Mouse (Mus musculus): ENCODE measurements around the gene Elp5. TPM values are rescaled to one million over a fixed set of nuclear protein-coding genes. Genes with fewer than 3 reads are reported as not detected.

Elp5 gene
- polyA plus RNA-seq, 1 experiment from 2014 or later: 147 TPM

DNA sequence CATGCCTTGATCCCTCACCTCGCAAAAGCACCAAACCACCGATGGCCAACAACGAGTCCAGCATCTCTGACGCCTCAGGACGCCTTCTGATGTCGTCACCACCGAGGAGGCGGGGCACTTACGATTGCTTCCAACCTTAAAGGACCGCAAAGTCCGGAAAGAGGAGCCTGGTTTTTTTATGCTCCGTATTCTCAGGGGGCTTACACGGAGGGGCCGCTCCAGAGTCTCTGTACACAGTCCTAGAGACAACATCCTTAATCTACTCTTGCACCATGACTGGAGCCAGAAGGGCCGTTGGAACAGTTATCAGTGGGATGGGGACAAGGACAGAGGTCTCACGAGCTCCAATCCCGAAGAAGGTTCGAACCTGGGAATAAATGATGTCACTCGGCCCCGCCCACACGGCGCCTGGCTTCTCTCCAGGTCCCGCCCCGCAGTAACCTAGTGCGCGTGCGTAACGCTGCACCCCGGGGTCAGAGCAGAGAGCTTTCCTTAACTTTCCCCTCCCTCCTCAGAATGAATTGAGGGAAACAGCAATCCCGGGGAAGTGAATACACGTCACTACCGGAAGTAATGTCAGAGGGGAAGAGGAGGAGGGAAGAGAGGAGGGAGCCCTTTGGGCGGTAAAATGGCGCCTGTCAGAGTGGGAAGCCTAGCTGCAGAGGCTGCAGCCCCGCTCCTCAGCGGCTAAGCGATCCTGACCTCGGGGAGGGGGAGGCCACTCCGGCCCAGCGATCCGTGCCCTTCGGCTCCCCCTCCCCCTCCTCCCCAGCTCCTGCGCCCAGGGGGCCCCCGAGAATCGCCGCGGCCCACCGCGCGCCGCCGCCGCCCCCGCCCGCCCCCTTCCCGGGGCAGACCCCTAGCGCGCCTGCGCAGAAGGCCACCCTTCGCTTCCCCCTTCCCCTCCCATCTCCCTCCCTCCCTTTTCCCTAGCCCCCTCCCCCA is 1.8 kb downstream of the Elp5 start:
- no peaks in the 10 kb centered on the region for H3K27me3 ChIP-seq (ENCODE audit: insufficient read depth, poor library complexity, severe bottlenecking)
- WGBS: under 1% methylated on average over 50 of the region's 60 CpGs
- H3K4me3 ChIP-seq: peak overlapping the region; percentile 97
- peak; percentile 99 for DNase-seq (ENCODE audit: low spot score)
- H3K27ac ChIP-seq: peak overlapping the region; percentile 99
- H3K36me3 ChIP-seq: peaks cover 57% of the 10 kb centered on the region
- no peaks in the 10 kb centered on the region for H3K9me3 ChIP-seq
- peaks cover 27% of the 10 kb centered on the region for H3K4me1 ChIP-seq

DNA sequence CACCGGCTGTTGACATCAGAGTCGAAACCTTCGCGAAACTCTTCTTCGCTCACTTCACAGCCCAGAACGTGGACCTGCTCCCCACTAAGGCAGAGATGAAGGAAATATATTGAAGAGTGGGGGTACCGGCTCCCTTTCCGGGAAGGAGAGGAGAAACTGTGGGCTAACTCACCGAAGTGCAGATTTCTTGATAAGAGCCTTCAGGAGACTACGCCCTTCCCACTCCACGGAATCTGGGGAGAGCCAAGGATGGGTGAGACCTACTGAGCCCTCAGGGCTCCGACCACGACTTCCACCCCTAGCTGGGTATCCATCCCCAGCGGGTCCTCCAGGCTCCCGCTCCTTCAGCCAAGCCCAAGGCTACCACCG is 2.5 kb downstream of the Elp5 start:
- peak overlapping the region; percentile 97 for H3K4me3 ChIP-seq
- no peaks in the 10 kb centered on the region for H3K27me3 ChIP-seq (ENCODE audit: insufficient read depth, poor library complexity, severe bottlenecking)
- H3K4me1 ChIP-seq: peaks cover 27% of the 10 kb centered on the region
- H3K27ac ChIP-seq: peak overlapping the region; percentile 99
- 3% methylated on average over 16 of the region's 16 CpGs for WGBS
- no peaks in the 10 kb centered on the region for H3K9me3 ChIP-seq
- DNase-seq (ENCODE audit: low spot score): no peak
- H3K36me3 ChIP-seq: peaks cover 57% of the 10 kb centered on the region

GRCm38 (mm10) chr11:69976271-69976670 is 6.0 kb downstream of the Elp5 start:
- Histone ChIP-seq H3K4me3 (no peak overlapping the region), H3K9me3 (no peaks in the 10 kb centered on the region), H3K27ac (no peak overlapping the region), H3K36me3 (peaks cover 74% of the 10 kb centered on the region), H3K27me3 (ENCODE audit: insufficient read depth, poor library complexity, severe bottlenecking) (no peaks in the 10 kb centered on the region), H3K4me1 (peaks cover 7% of the 10 kb centered on the region)
- WGBS: 46% methylated on average over 4 of the region's 4 CpGs
- no peak for DNase-seq (ENCODE audit: low spot score)

DNA sequence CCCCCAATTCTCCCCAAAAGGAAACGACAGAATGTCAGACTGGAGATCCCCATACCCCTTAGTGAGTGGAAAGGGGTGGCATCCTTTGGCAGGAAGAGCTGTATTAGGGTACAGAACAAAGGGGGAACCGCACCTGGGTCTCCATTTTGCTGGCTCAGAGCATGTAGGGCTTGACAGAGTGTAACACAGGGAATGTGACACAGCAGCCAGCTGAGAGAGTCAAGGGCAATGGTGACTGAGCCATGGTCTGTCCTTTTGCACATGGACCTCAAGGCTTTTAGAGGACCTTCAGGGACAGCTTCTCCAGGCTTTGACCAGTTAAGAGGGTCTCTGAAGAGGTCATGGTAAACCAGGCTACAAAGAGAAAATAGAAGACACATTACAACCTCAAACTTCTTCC is 7.4 kb downstream of the Elp5 start:
- Histone ChIP-seq H3K9me3 (no peaks in the 10 kb centered on the region), H3K36me3 (peaks cover 83% of the 10 kb centered on the region), H3K4me3 (no peak overlapping the region), H3K4me1 (peaks cover 7% of the 10 kb centered on the region), H3K27me3 (ENCODE audit: insufficient read depth, poor library complexity, severe bottlenecking) (no peaks in the 10 kb centered on the region), H3K27ac (no peak overlapping the region)
- WGBS: 95% methylated on average over 2 of the region's 2 CpGs
- no peak for DNase-seq (ENCODE audit: low spot score)

DNA sequence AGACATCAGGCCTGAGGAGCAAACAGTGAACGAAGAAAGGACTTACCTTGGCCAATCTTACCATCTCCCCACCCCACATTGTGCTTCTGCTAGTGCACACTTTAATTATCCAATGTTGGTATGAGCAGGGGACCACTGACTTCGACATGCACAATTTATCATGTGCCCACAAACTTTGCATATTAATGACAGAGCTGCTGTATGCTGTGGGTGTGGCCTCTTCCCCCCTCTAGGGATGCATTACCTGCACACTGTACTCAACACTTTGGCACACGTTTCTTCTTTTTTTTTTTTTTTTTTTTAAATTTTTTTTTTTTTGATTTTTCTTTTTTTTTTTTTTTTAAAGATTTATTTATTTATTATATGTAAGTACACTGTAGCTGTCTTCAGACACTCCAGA is 11.5 kb downstream of the Elp5 start:
- Histone ChIP-seq H3K27me3 (ENCODE audit: insufficient read depth, poor library complexity, severe bottlenecking) (peaks cover 30% of the 10 kb centered on the region), H3K36me3 (peaks cover 74% of the 10 kb centered on the region), H3K4me3 (no peak overlapping the region), H3K9me3 (no peaks in the 10 kb centered on the region), H3K27ac (no peak overlapping the region), H3K4me1 (peaks cover 12% of the 10 kb centered on the region)
- no peak for DNase-seq (ENCODE audit: low spot score)
- WGBS: 87% methylated on average over 3 of the region's 3 CpGs

- peaks cover 68% of the 10 kb centered on the region for H3K36me3 ChIP-seq
These were observed 12.1 kb downstream of the Elp5 start for GRCm38 (mm10) chr11:69970222-69970621.

DNA sequence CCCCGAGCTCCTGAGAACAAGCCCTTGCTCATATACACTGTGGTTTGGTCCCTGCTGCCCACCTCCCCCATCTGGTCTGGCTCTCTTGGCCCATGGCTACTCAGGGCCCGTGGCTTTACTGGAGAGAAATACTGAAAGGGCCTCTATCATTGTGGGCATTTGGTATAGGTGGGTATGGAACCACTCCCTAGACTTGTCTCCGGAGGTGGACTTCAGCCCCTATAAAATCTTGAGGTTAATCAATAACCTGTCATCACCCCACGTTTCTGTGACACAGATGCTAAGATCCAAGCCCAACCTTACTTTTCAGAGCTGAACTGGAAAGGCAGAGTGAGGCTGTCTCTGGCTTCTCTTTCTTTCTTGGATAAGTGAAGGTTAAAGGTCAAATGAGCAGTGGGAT is 13.5 kb downstream of the Elp5 start:
- H3K27ac ChIP-seq: no peak overlapping the region
- peaks cover 21% of the 10 kb centered on the region for H3K4me1 ChIP-seq
- H3K4me3 ChIP-seq: no peak overlapping the region
- no peaks in the 10 kb centered on the region for H3K9me3 ChIP-seq
- no peak for DNase-seq (ENCODE audit: low spot score)
- H3K36me3 ChIP-seq: peaks cover 54% of the 10 kb centered on the region
- peaks cover 49% of the 10 kb centered on the region for H3K27me3 ChIP-seq (ENCODE audit: insufficient read depth, poor library complexity, severe bottlenecking)
- 82% methylated on average over 4 of the region's 4 CpGs for WGBS

More at GRCm38 (mm10) chr11:69970222-69970621, 12.1 kb downstream of the Elp5 start:
- Histone ChIP-seq H3K4me1 (peaks cover 15% of the 10 kb centered on the region), H3K27ac (no peak overlapping the region), H3K27me3 (ENCODE audit: insufficient read depth, poor library complexity, severe bottlenecking) (peaks cover 35% of the 10 kb centered on the region), H3K9me3 (no peaks in the 10 kb centered on the region), H3K4me3 (no peak overlapping the region)
- no peak for DNase-seq (ENCODE audit: low spot score)
- 81% methylated on average over 6 of the region's 6 CpGs for WGBS

DNA sequence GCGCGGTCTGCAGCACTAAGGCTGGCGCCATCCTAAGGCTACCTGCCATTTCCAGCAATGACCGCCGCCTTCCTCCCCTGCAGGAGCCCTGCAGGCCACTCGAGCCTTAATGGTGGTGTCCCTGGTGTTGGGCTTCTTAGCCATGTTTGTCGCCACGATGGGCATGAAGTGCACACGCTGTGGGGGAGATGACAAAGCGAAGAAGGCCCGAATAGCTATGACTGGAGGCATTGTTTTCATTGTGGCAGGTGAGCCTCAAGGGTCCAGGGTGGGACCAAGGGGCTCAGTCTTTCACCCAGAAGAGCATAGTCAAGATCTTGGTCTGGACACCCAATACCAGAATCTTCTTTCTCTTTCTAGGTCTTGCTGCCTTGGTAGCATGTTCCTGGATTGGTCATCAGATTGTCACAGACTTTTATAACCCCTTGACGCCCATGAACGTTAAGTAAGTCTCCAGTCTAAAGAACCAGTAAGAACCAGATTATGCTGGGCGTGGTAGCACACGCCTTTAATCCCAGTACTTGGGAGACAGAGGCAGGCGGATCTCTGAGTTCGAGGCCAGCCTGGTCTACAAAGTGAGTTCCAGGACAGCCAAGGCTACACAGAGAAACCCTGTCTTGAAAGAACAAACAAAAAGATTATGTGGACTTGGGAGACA is 15.3 kb downstream of the Elp5 start:
- Histone ChIP-seq H3K36me3 (peaks cover 36% of the 10 kb centered on the region), H3K4me3 (peak overlapping the region; percentile 59), H3K27me3 (ENCODE audit: insufficient read depth, poor library complexity, severe bottlenecking) (peaks cover 67% of the 10 kb centered on the region), H3K27ac (peak overlapping the region; percentile 78), H3K9me3 (no peaks in the 10 kb centered on the region), H3K4me1 (peaks cover 21% of the 10 kb centered on the region)
- 36% methylated on average over 17 of the region's 17 CpGs for WGBS
- no peak for DNase-seq (ENCODE audit: low spot score)

DNA sequence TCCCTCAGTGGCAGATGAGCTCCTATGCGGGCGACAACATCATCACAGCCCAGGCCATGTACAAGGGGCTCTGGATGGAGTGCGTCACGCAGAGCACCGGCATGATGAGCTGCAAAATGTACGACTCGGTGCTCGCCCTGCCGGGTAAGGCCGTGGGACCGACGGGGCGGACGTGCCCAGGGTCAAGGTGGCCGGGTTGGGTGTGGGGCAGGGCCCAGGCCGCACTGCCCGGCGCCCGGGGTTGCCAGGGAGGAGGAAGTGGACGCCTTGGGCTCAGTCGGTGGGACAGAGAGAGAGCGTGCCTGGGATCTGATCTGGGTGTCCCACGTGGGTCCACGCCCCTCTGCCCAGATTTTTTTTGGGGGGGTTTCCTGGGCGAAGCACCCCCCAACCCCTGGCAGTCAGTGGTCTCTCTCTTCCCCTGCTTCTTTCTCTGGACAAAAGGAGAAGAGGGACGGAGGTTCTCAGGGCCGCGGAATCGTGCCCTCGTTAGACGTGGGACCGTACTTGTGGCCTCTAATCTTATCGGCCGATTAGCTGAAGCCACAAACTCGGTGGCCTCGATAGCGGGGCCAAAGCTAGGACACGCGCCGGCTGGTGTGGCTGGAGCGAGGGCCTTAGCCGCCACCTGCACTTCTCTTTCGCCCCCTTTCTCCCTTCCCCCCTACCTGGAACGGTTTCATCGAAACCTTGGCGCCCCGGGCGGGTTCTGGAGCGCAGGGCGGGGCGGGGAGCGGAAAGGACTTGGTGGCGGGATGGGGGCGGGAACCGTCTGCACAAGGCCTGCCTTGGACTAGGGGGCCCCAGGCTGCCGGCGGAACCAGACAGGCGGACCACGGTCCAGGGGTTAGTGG is 16.1 kb downstream of the Elp5 start:
- peaks cover 28% of the 10 kb centered on the region for H3K36me3 ChIP-seq
- no peaks in the 10 kb centered on the region for H3K9me3 ChIP-seq
- peak overlapping the region; percentile 59 for H3K4me3 ChIP-seq
- DNase-seq (ENCODE audit: low spot score): no peak
- H3K27ac ChIP-seq: peak overlapping the region; percentile 78
- WGBS: 2% methylated on average over 59 of the region's 59 CpGs
- peaks cover 21% of the 10 kb centered on the region for H3K4me1 ChIP-seq
- peaks cover 74% of the 10 kb centered on the region for H3K27me3 ChIP-seq (ENCODE audit: insufficient read depth, poor library complexity, severe bottlenecking)

GRCm38 (mm10) chr11:69965271-69966005 is 16.9 kb downstream of the Elp5 start:
- 1% methylated on average over 49 of the region's 49 CpGs for WGBS
- 0 out of 2 replicates have a peak overlapping the region, but pooled peaks have one; percentile 43 for H3K27ac ChIP-seq
- DNase-seq (ENCODE audit: low spot score): no peak
- peak overlapping the region; percentile 59 for H3K4me3 ChIP-seq
- H3K4me1 ChIP-seq: peaks cover 21% of the 10 kb centered on the region
- H3K36me3 ChIP-seq: peaks cover 24% of the 10 kb centered on the region
- peaks cover 74% of the 10 kb centered on the region for H3K27me3 ChIP-seq (ENCODE audit: insufficient read depth, poor library complexity, severe bottlenecking)
- H3K9me3 ChIP-seq: no peaks in the 10 kb centered on the region

DNA sequence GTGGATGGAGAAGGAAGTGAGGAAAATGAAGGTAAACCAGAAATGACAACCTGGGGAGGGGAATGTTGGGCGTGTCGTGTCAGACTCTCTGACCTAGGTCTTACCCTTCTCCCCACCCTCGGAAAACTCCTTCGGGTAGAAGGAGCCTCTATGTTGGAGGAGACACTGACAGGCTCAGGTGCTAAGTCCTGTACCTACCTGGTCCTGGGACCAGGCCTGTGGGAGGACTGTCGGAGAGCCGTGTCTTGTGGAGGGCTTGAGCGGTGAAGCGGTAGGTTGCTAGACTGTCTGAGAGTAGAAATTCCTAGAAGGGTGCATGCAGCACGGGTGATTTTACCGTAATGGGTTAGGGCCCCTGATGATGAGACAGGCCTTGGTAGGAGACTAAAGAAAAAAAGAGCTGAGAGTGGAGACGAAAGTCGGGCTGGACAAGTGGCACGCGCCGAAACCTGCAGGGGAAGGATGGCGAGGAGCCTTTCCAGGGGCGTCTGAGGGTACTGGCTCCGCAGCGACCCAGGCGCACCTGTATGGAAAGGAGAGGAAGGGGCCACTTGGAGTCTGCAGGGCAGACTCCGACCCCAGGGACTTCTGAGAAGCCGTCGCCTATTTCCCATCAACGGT is 17.6 kb downstream of the Elp5 start, which contains the start of gene Cldn7:
Gene Cldn7 (plus strand): TSS at position 130 of the 621 bp plus-strand sequence.
- peak within 1 kb of the TSS; percentile 59 for H3K4me3 ChIP-seq
- peaks cover 74% of the 10 kb centered on the region for H3K27me3 ChIP-seq (ENCODE audit: insufficient read depth, poor library complexity, severe bottlenecking)
- DNase-seq (ENCODE audit: low spot score): no peak
- H3K4me1 ChIP-seq: peaks cover 21% of the 10 kb centered on the region
- WGBS: 10% methylated on average over 24 of the region's 24 CpGs
- 0 out of 2 replicates have a peak within 1 kb of the TSS, but pooled peaks have one; percentile 43 for H3K27ac ChIP-seq
- H3K9me3 ChIP-seq: no peaks in the 10 kb centered on the region
- peaks cover 18% of the 10 kb centered on the region for H3K36me3 ChIP-seq
